Mouse (Mus musculus): Measurements from ENCODE around the gene B4galt5. TPM values are rescaled to one million over a fixed set of nuclear protein-coding genes. Genes with fewer than 3 reads are reported as not detected.

The B4galt5 gene
- total and polyA plus RNA-seq, 2 experiments from 2014 or later, result 6.5 to 24.2 TPM

GRCm38 (mm10) chr2:167368328-167368727 is 19.3 kb upstream of the B4galt5 start:
- H3K9ac ChIP-seq (replicated peaks; ENCODE audit: low read depth, low read length), result no peak overlapping the region
- H3K27ac ChIP-seq (ENCODE audit: low read depth), result peak overlapping the region; percentile 16; the same call in 1 of the 2 replicates
- ATAC-seq (ENCODE audit: insufficient read depth, low read depth) (no peak), DNase-seq (ENCODE audit: low spot score) (no peak)
- H3K4me1 ChIP-seq (ENCODE audit: control insufficient read depth, insufficient read depth), result peaks cover 7% of the 10 kb centered on the region; the same call in 1 of the 2 replicates
- H3K4me2 ChIP-seq (ENCODE audit: low read depth, low read length), result no peak overlapping the region; the same call in 1 of the 2 replicates
- no peaks in the 10 kb centered on the region for H3K27me3 ChIP-seq (ENCODE audit: control insufficient read depth, insufficient read depth, low read length)
- H3K4me3 ChIP-seq (ENCODE audit: low read depth, low read length), result no peak overlapping the region
- 66% methylated on average over 7 of the region's 9 CpGs for WGBS
- TF ChIP-seq CTCF (IDR thresholded peaks at IDR 0.05; ENCODE audit: low read depth), result no peak
- no peak for TF ChIP-seq EP300 (IDR thresholded peaks at IDR 0.05; ENCODE audit: low read depth)
- no peaks in the 10 kb centered on the region for H3K9me3 ChIP-seq (replicated peaks; ENCODE audit: control insufficient read depth, low read length)
- no peaks in the 10 kb centered on the region for H3K36me3 ChIP-seq (replicated peaks; ENCODE audit: control insufficient read depth, insufficient read depth, low read length)

GRCm38 (mm10) chr2:167367777-167368281 is 18.8 kb upstream of the B4galt5 start:
- Histone ChIP-seq H3K27ac (ENCODE audit: low read depth) (peak overlapping the region; percentile 16; the same call in 1 of the 2 replicates), H3K4me1 (ENCODE audit: control insufficient read depth, insufficient read depth) (peaks cover 3% of the 10 kb centered on the region; the same call in 1 of the 2 replicates), H3K27me3 (ENCODE audit: control insufficient read depth, insufficient read depth, low read length) (no peaks in the 10 kb centered on the region), H3K4me2 (ENCODE audit: low read depth, low read length) (peak overlapping the region; percentile 20; the same call in 1 of the 2 replicates), H3K36me3 (replicated peaks; ENCODE audit: control insufficient read depth, insufficient read depth, low read length) (no peaks in the 10 kb centered on the region), H3K9me3 (replicated peaks; ENCODE audit: control insufficient read depth, low read length) (no peaks in the 10 kb centered on the region), H3K9ac (replicated peaks; ENCODE audit: low read depth, low read length) (no peak overlapping the region), H3K4me3 (ENCODE audit: low read depth, low read length) (no peak overlapping the region)
- WGBS, result 53% methylated on average over 20 of the region's 20 CpGs
- no peak for TF ChIP-seq EP300 (IDR thresholded peaks at IDR 0.05; ENCODE audit: low read depth)
- DNase-seq (ENCODE audit: low spot score), result no peak
- ATAC-seq (ENCODE audit: insufficient read depth, low read depth), result no peak

DNA sequence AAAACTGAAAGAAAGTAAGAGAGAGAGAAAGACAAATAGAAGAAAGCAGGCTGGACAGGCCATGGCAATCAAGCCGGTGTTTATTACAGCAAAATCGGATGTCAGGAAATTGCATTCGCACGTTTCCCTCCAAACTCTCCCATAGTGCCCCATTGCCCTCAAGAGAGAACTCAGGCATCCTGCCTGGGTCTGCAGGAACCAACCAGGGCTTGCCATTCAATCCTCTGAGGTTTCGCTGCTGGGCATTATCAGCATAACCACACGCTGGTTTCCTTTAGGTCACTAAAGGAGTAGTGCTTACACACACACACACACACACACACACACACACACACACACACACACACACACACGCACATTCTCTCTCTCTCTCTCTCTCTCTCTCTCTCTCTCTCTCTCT is 18.3 kb upstream of the B4galt5 start:
- H3K9ac ChIP-seq (replicated peaks; ENCODE audit: low read depth, low read length), result no peak overlapping the region
- H3K36me3 ChIP-seq (replicated peaks; ENCODE audit: control insufficient read depth, insufficient read depth, low read length), result no peaks in the 10 kb centered on the region
- no peak overlapping the region for H3K4me3 ChIP-seq (ENCODE audit: low read depth, low read length)
- no peaks in the 10 kb centered on the region for H3K9me3 ChIP-seq (replicated peaks; ENCODE audit: control insufficient read depth, low read length)
- H3K4me2 ChIP-seq (ENCODE audit: low read depth, low read length), result peak overlapping the region; percentile 20; the same call in 1 of the 2 replicates
- no peak for DNase-seq (ENCODE audit: low spot score)
- ATAC-seq (ENCODE audit: insufficient read depth, low read depth), result no peak
- H3K27ac ChIP-seq (ENCODE audit: low read depth), result no peak overlapping the region
- H3K4me1 ChIP-seq (ENCODE audit: control insufficient read depth, insufficient read depth), result no peaks in the 10 kb centered on the region
- no peaks in the 10 kb centered on the region for H3K27me3 ChIP-seq (ENCODE audit: control insufficient read depth, insufficient read depth, low read length)
- no peak for TF ChIP-seq EP300 (IDR thresholded peaks at IDR 0.05; ENCODE audit: low read depth)
- no peak for TF ChIP-seq CTCF (IDR thresholded peaks at IDR 0.05; ENCODE audit: low read depth)
- WGBS, result 43% methylated on average over 7 of the region's 7 CpGs

DNA sequence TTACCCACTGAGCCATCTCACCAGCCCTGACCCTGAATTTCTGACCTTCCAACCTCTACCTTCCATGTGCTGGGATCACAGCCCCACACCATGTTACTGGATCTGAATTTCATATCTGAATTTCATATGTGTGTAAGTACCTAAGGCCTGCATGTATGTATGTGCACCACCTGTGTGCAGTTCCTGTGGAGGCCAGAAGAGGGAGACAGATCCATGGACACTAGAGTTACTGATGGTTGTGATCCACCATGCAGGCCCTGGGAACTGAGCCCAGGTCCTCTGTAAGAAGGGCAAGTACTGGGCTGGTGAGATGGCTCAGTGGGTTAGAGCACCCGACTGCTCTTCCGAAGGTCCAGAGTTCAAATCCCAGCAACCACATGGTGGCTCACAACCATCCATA is 16.1 kb upstream of the B4galt5 start:
- DNase-seq (ENCODE audit: low spot score) (no peak), ATAC-seq (ENCODE audit: insufficient read depth, low read depth) (no peak)
- H3K4me2 ChIP-seq (ENCODE audit: low read depth, low read length), result no peak overlapping the region
- TF ChIP-seq EP300 (IDR thresholded peaks at IDR 0.05; ENCODE audit: low read depth), result no peak
- TF ChIP-seq CTCF (IDR thresholded peaks at IDR 0.05; ENCODE audit: low read depth), result 0 out of 2 replicates have a peak, but pooled peaks have one; percentile 4
- no peak overlapping the region for H3K27ac ChIP-seq (ENCODE audit: low read depth)
- H3K36me3 ChIP-seq (replicated peaks; ENCODE audit: control insufficient read depth, insufficient read depth, low read length), result no peaks in the 10 kb centered on the region
- H3K9ac ChIP-seq (replicated peaks; ENCODE audit: low read depth, low read length), result no peak overlapping the region
- H3K9me3 ChIP-seq (replicated peaks; ENCODE audit: control insufficient read depth, low read length), result no peaks in the 10 kb centered on the region
- H3K4me3 ChIP-seq (ENCODE audit: low read depth, low read length), result no peak overlapping the region
- WGBS, result 100% methylated on average over 2 of the region's 2 CpGs
- H3K27me3 ChIP-seq (ENCODE audit: control insufficient read depth, insufficient read depth, low read length), result no peaks in the 10 kb centered on the region
- no peaks in the 10 kb centered on the region for H3K4me1 ChIP-seq (ENCODE audit: control insufficient read depth, insufficient read depth)

DNA sequence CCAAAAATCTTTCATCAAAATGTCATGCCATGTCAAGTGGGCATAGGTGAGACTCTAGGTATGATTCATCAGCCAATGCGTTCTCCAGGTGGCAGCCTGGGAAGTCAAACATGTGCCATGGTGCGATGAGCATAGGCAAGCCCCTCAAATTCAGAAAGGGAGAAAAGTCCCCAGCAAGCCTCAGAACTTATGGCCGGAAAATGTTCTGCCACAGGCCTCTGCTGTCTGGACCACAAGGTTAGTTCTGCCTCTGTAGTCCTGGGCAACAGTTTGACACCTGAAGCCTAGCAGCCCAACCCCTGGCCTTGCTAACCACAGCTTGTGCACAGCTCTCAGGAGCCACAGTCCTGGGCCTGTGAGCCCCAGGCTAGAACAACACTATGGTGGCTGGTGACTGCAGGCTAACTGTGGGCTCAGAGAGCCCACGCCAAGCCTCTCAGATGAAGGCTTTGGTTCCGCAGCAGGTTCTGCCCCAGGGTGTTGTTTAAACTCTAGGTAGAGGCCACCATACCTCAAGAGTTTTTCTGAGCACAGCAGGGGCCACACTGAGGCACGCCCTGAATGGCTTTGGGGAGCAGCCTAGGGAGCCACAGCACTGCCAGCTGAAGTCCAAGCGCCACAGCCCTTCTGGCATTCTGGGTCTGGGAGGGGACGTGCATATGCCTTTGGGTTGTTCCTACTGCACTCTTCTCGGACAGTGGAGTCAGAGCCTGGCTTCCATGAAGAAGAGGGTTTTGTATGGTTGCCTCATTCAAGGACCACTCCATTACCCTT is 14.5 kb upstream of the B4galt5 start:
- TF ChIP-seq EP300 (IDR thresholded peaks at IDR 0.05; ENCODE audit: low read depth) (no peak), CTCF (IDR thresholded peaks at IDR 0.05; ENCODE audit: low read depth) (no peak)
- DNase-seq (ENCODE audit: low spot score) (no peak), ATAC-seq (ENCODE audit: insufficient read depth, low read depth) (no peak)
- WGBS, result 75% methylated on average over 9 of the region's 9 CpGs
- Histone ChIP-seq H3K27ac (ENCODE audit: low read depth) (no peak overlapping the region), H3K9me3 (replicated peaks; ENCODE audit: control insufficient read depth, low read length) (no peaks in the 10 kb centered on the region), H3K4me1 (ENCODE audit: control insufficient read depth, insufficient read depth) (no peaks in the 10 kb centered on the region), H3K4me3 (ENCODE audit: low read depth, low read length) (no peak overlapping the region), H3K9ac (replicated peaks; ENCODE audit: low read depth, low read length) (no peak overlapping the region), H3K27me3 (ENCODE audit: control insufficient read depth, insufficient read depth, low read length) (no peaks in the 10 kb centered on the region), H3K4me2 (ENCODE audit: low read depth, low read length) (no peak overlapping the region), H3K36me3 (replicated peaks; ENCODE audit: control insufficient read depth, insufficient read depth, low read length) (no peaks in the 10 kb centered on the region)

Data from heart, postnatal 0 days (tissue).